Mouse (Mus musculus) liver, adult 2 months (tissue): ENCODE results near the gene Kynu.
A peak's percentile ranks its signal among the peaks of the same experiment; 100 is the strongest.

ENCODE experiments used
- CTCF ChIP-seq: fragments of 200-500 bp; IDR thresholded peaks from 2 replicates; pipeline ENCODE4 v1.5.1; 2011; ENCODE audit warnings: low read depth, low read length, control low read depth
- POLR2A ChIP-seq: fragments of 200-500 bp; IDR thresholded peaks from 2 replicates; pipeline ENCODE4 v1.6.1; 2011; ENCODE audit warnings: low read length, control low read depth; ENCODE audit not compliant: insufficient read depth; ENCODE audit errors: extremely low read depth

DNA sequence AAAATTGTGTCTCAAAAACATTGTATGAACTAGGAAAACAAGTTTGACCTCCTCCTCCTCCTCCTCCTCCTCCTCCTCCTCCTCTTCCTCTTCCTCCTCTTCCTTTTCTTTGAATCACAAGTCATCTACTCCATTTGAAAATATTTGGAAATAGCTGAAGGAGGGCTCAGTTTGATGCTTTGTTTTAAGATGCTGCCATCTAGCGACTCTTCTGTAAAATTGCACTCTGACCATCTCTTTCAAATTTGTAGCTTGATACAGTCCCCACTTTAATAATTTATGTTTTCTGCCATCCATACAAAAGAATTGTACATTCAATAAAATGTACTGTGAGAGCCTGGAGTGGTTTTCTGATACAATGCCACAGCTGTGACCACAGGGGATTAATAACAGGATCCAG lies 67.7 kb downstream of the Kynu start:
- TF ChIP-seq POLR2A (no peak), CTCF (peak; percentile 59)
